Mouse (Mus musculus) midbrain, embryonic 14.5 days (tissue): ENCODE results near the gene Naa25. TPM values are rescaled to one million over a fixed set of nuclear protein-coding genes. Genes with fewer than 3 reads are reported as not detected.

ENCODE experiments used
- ATAC-seq: fragments of 200-750 bp; cut with Nextera tagmentation; 2 replicates; pipeline ENCODE4 v1.8.0; 2017; ENCODE audit warnings: moderate number of reproducible peaks, moderate library complexity; ENCODE audit not compliant: low FRiP score, low TSS enrichment
- DNase-seq: peaks from one replicate; pipeline ENCODE4 v3.0.0-alpha.2; 2015
- H3K27ac ChIP-seq: fragments of 300-500 bp; sonication (generic); replicated peaks from 2 replicates; pipeline ENCODE4 v1.5.1; 2014; ENCODE audit warnings: mild to moderate bottlenecking, low read depth, low read length, moderate library complexity
- H3K27me3 ChIP-seq: fragments of 300-500 bp; sonication (generic); 2 replicates; pipeline ENCODE4 v1.6.1; 2014; ENCODE audit warnings: low read length, control low read depth, mixed read lengths; ENCODE audit not compliant: control insufficient read depth, insufficient read depth
- H3K36me3 ChIP-seq: fragments of 300-500 bp; sonication (generic); 2 replicates; pipeline ENCODE4 v1.6.1; 2014; ENCODE audit warnings: low read length, control low read depth; ENCODE audit not compliant: control insufficient read depth, insufficient read depth
- H3K4me1 ChIP-seq: fragments of 300-500 bp; sonication (generic); 2 replicates; pipeline ENCODE4 v1.6.1; 2014; ENCODE audit warnings: mild to moderate bottlenecking, antibody characterized with exemption, low read length, control low read depth; ENCODE audit not compliant: control insufficient read depth, insufficient read depth
- H3K4me2 ChIP-seq: fragments of 300-500 bp; sonication (generic); 2 replicates; pipeline ENCODE4 v1.6.1; 2014; ENCODE audit warnings: mild to moderate bottlenecking, low read length, moderate library complexity
- H3K4me3 ChIP-seq: fragments of 300-500 bp; sonication (generic); replicated peaks from 2 replicates; pipeline ENCODE4 v1.5.1; 2014; ENCODE audit warnings: low read depth, low read length
- H3K9ac ChIP-seq: fragments of 300-500 bp; sonication (generic); replicated peaks from 2 replicates; pipeline ENCODE4 v1.6.1; 2014; ENCODE audit warnings: mild to moderate bottlenecking, low read length, moderate library complexity
- H3K9me3 ChIP-seq: fragments of 300-500 bp; sonication (generic); 2 replicates; pipeline ENCODE4 v1.6.1; 2016; ENCODE audit warnings: low read length, control low read depth, mixed read lengths; ENCODE audit not compliant: control insufficient read depth
- WGBS: fragments of 180-500 bp; shearing (Covaris S2); extraction: QIAGEN DNeasy Blood & Tissue Kit; methylation state at CpG from one replicate; pipeline ENCODE4 v1.1.7; 2014; 5-methylcytosine and 5-hydroxymethylcytosine counted together
- polyA plus RNA-seq: library from polyadenylated mRNA; unstranded; fragments of >200 nt; fragmentation: Nextera tagmentation; extraction: Ambion mirVana; gene quantifications from 2 replicates; pipeline ENCODE4 v1.2.1, GENCODE M21; 2014

Naa25 gene
- polyA plus RNA-seq, 1 experiment from 2014 or later, result 60.7 TPM

- WGBS, result 72% methylated on average over 5 of the region's 5 CpGs
- no peak for ATAC-seq
Observed at GRCm38 (mm10) chr5:121463601-121464250, 66.0 kb downstream of the Naa25 start.

GRCm38 (mm10) chr5:121469566-121469965 is 71.8 kb downstream of the Naa25 start:
- WGBS, result 58% methylated on average over 3 of the region's 3 CpGs
- H3K4me3 ChIP-seq, result no peak overlapping the region
- no peak for DNase-seq
- H3K27ac ChIP-seq, result no peak overlapping the region
- no peak overlapping the region for H3K9ac ChIP-seq
- H3K9me3 ChIP-seq, result no peaks in the 10 kb centered on the region
- H3K4me2 ChIP-seq, result no peak overlapping the region
- H3K4me1 ChIP-seq, result no peaks in the 10 kb centered on the region
- no peak for ATAC-seq
- no peaks in the 10 kb centered on the region for H3K27me3 ChIP-seq
- no peaks in the 10 kb centered on the region for H3K36me3 ChIP-seq

More at GRCm38 (mm10) chr5:121463601-121464250, 66.0 kb downstream of the Naa25 start:
- Histone ChIP-seq H3K36me3 (no peaks in the 10 kb centered on the region), H3K9ac (no peak overlapping the region), H3K4me3 (no peak overlapping the region), H3K4me2 (no peak overlapping the region), H3K9me3 (no peaks in the 10 kb centered on the region), H3K27ac (no peak overlapping the region), H3K27me3 (no peaks in the 10 kb centered on the region), H3K4me1 (no peaks in the 10 kb centered on the region)
- no peak for DNase-seq

- H3K9ac ChIP-seq, result no peak overlapping the region
Observed at GRCm38 (mm10) chr5:121472411-121472810, 74.7 kb downstream of the Naa25 start.

GRCm38 (mm10) chr5:121474610-121475009 is 76.9 kb downstream of the Naa25 start:
- no peak overlapping the region for H3K4me3 ChIP-seq
- DNase-seq (no peak), ATAC-seq (no peak)
- H3K9me3 ChIP-seq, result no peaks in the 10 kb centered on the region
- 70% methylated on average over 7 of the region's 7 CpGs for WGBS
- no peaks in the 10 kb centered on the region for H3K36me3 ChIP-seq
- H3K4me1 ChIP-seq, result no peaks in the 10 kb centered on the region
- no peaks in the 10 kb centered on the region for H3K27me3 ChIP-seq
- no peak overlapping the region for H3K27ac ChIP-seq
- H3K4me2 ChIP-seq, result no peak overlapping the region
- H3K9ac ChIP-seq, result no peak overlapping the region

More at GRCm38 (mm10) chr5:121472411-121472810, 74.7 kb downstream of the Naa25 start:
- 93% methylated on average over 2 of the region's 2 CpGs for WGBS
- no peaks in the 10 kb centered on the region for H3K4me1 ChIP-seq
- H3K9me3 ChIP-seq, result no peaks in the 10 kb centered on the region
- no peak for ATAC-seq
- DNase-seq, result no peak
- no peak overlapping the region for H3K4me3 ChIP-seq
- H3K27ac ChIP-seq, result no peak overlapping the region
- H3K27me3 ChIP-seq, result no peaks in the 10 kb centered on the region
- no peak overlapping the region for H3K4me2 ChIP-seq
- no peaks in the 10 kb centered on the region for H3K36me3 ChIP-seq

GRCm38 (mm10) chr5:121476040-121476439 is 78.3 kb downstream of the Naa25 start:
- Histone ChIP-seq H3K4me1 (no peaks in the 10 kb centered on the region), H3K9me3 (no peaks in the 10 kb centered on the region), H3K27me3 (no peaks in the 10 kb centered on the region), H3K27ac (no peak overlapping the region), H3K4me2 (no peak overlapping the region), H3K9ac (no peak overlapping the region), H3K4me3 (no peak overlapping the region), H3K36me3 (no peaks in the 10 kb centered on the region)
- 88% methylated on average over 1 of the region's 1 CpGs for WGBS
- no peak for DNase-seq
- ATAC-seq, result no peak

- ATAC-seq (no peak), DNase-seq (peak; percentile 92)
- no peak overlapping the region for H3K4me3 ChIP-seq
- WGBS, result 34% methylated on average over 3 of the region's 3 CpGs
- H3K4me2 ChIP-seq, result no peak overlapping the region
- H3K9ac ChIP-seq, result no peak overlapping the region
- H3K27me3 ChIP-seq, result no peaks in the 10 kb centered on the region
- no peaks in the 10 kb centered on the region for H3K4me1 ChIP-seq
- H3K27ac ChIP-seq, result no peak overlapping the region
- H3K9me3 ChIP-seq, result no peaks in the 10 kb centered on the region
- no peaks in the 10 kb centered on the region for H3K36me3 ChIP-seq
Observed at GRCm38 (mm10) chr5:121477680-121478079, 79.9 kb downstream of the Naa25 start.

- Histone ChIP-seq H3K9ac (no peak overlapping the region), H3K36me3 (no peaks in the 10 kb centered on the region), H3K9me3 (no peaks in the 10 kb centered on the region), H3K4me3 (no peak overlapping the region), H3K4me1 (no peaks in the 10 kb centered on the region), H3K27ac (no peak overlapping the region), H3K4me2 (no peak overlapping the region), H3K27me3 (no peaks in the 10 kb centered on the region)
- ATAC-seq, result no peak
- no peak for DNase-seq
- WGBS, result 81% methylated on average over 5 of the region's 5 CpGs
Observed at GRCm38 (mm10) chr5:121484801-121485200, 87.1 kb downstream of the Naa25 start.

- Histone ChIP-seq H3K4me1 (no peaks in the 10 kb centered on the region), H3K27me3 (no peaks in the 10 kb centered on the region), H3K36me3 (no peaks in the 10 kb centered on the region), H3K9me3 (no peaks in the 10 kb centered on the region), H3K4me3 (no peak overlapping the region), H3K9ac (no peak overlapping the region), H3K27ac (no peak overlapping the region), H3K4me2 (no peak overlapping the region)
- no peak for DNase-seq
- WGBS, result 80% methylated on average over 8 of the region's 8 CpGs
- ATAC-seq, result no peak
Observed at GRCm38 (mm10) chr5:121493305-121493704, 95.6 kb downstream of the Naa25 start.
